Mouse (Mus musculus): ENCODE measurements around the gene 4930512M02Rik. TPM values are rescaled to one million over a fixed set of nuclear protein-coding genes. Genes with fewer than 3 reads are reported as not detected.

Gene 4930512M02Rik
- polyA plus RNA-seq, 1 experiment, result not detected

DNA sequence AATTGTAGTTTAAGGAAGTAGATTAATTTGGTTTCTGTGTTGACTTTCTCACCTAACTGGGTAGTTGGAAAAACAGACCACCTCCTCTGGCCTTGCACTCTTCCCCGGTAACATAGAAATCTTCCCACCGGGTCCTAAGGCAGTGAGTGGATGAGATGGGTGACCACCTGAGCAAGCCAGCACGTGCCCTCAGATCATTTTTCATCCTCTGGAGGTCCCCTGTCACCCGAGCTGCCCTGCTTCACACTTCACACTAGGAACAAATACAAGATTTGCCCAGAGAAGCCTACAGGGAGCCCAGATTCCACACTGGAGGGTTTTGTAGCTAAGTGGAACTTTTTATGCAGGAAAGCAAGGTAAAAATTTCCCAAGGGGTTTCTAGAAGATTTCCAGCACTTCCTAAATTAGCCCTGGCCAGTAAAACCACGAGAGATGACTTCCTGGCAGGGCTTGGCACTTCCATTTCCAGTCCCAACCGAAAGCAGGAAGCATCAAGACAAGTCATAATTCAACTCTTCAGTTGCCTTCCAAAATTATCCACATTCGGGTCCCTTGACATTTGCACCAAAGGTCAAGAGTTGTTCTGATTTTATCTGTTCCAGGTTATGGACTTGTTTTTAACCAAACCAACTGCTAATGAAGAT, 79.9 kb downstream of the 4930512M02Rik start:
- DNase-seq, result no peak
- TF ChIP-seq POLR2A (IDR thresholded peaks at IDR 0.05; ENCODE audit: borderline replicate concordance, extremely low read depth, low read depth, low read length) (no peak), CTCF (IDR thresholded peaks at IDR 0.05; ENCODE audit: insufficient read depth, low read length) (no peak)
- Histone ChIP-seq H3K4me3 (replicated peaks; ENCODE audit: extremely low read depth, low read depth, low read length) (no peak overlapping the region), H3K4me1 (ENCODE audit: control insufficient read depth, insufficient read depth, low read length) (no peaks in the 10 kb centered on the region)
- 42% methylated on average over 7 of the region's 7 CpGs for WGBS

DNA sequence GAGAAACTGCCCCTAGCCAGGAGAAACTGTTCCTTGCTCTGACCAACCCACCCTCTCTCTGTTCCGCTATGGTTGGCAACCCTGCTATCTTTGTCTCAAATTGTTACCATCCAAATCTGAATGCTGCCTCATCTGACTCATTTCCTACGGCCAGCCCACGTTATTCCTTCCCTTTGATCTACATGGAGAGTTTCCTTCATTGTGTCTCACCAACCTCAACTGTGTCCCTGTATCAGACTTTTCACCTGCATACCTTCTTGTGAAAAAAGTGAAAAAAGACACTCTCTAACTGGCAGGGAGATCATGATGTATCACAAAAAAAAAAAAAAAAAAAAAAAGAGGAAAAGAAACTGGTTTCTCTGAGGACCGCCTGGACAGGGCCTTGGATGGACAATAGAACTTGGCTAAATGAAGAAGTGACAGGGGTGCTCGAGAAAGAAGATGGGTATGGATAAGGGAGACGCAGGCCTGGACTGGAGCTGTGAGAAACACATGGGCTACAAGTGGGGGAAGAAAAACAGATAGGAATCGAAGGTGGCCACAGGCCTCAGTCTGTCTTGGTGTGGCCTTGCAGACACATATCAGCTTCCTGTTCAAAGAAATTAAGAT, 80.6 kb downstream of the 4930512M02Rik start:
- TF ChIP-seq CTCF (IDR thresholded peaks at IDR 0.05; ENCODE audit: insufficient read depth, low read length) (no peak), POLR2A (IDR thresholded peaks at IDR 0.05; ENCODE audit: borderline replicate concordance, extremely low read depth, low read depth, low read length) (no peak)
- no peak for DNase-seq
- WGBS, result 67% methylated on average over 7 of the region's 7 CpGs
- no peaks in the 10 kb centered on the region for H3K4me1 ChIP-seq (ENCODE audit: control insufficient read depth, insufficient read depth, low read length)
- H3K4me3 ChIP-seq (replicated peaks; ENCODE audit: extremely low read depth, low read depth, low read length), result no peak overlapping the region

- 71% methylated on average over 3 of the region's 3 CpGs for WGBS
- TF ChIP-seq CTCF (IDR thresholded peaks at IDR 0.05; ENCODE audit: insufficient read depth, low read length) (no peak), POLR2A (IDR thresholded peaks at IDR 0.05; ENCODE audit: borderline replicate concordance, extremely low read depth, low read depth, low read length) (no peak)
- Histone ChIP-seq H3K4me3 (replicated peaks; ENCODE audit: extremely low read depth, low read depth, low read length) (no peak overlapping the region), H3K4me1 (ENCODE audit: control insufficient read depth, insufficient read depth, low read length) (no peaks in the 10 kb centered on the region)
- DNase-seq, result no peak
Observed at GRCm38 (mm10) chr11:11545948-11546347, 81.7 kb downstream of the 4930512M02Rik start.

Other genes with a start within 250 kb of the 4930512M02Rik start
- 0.80 and 1.6 TPM in 2 replicates for gene Spata48, start 165.7 kb downstream of the 4930512M02Rik start, polyA plus RNA-seq (2012; rRNA removed)
- gene Zpbp, start 165.4 kb downstream of the 4930512M02Rik start, polyA plus RNA-seq (2012; rRNA removed), result 0.06 and 0.16 TPM in 2 replicates
- gene Ikzf1, start 57.2 kb upstream of the 4930512M02Rik start, polyA plus RNA-seq (2012; rRNA removed), result 28.0 and 39.9 TPM in 2 replicates
- 0.17 and 0.47 TPM in 2 replicates for gene Fignl1, start 181.1 kb upstream of the 4930512M02Rik start, polyA plus RNA-seq (2012; rRNA removed)